Mouse (Mus musculus) myocyte (in vitro differentiated cells): Measurements from ENCODE around the gene Tdp1. TPM values are rescaled to one million over a fixed set of nuclear protein-coding genes. Genes with fewer than 3 reads are reported as not detected.

Source experiments
- H3K27me3 ChIP-seq: one replicate; pipeline ENCODE4 v1.6.1; 2011; ENCODE audit not compliant: control insufficient read depth, insufficient read depth, insufficient read length
- H3K36me3 ChIP-seq: one replicate; pipeline ENCODE4 v1.6.1; 2011; ENCODE audit not compliant: control insufficient read depth, insufficient read depth
- H3K4me2 ChIP-seq: one replicate; pipeline ENCODE4 v1.6.1; 2011; ENCODE audit warnings: low read depth, control low read depth
- H3K4me3 ChIP-seq: one replicate; pipeline ENCODE4 v1.5.1; 2011; ENCODE audit warnings: mild to moderate bottlenecking, control low read depth, moderate library complexity
- H3K79me2 ChIP-seq: one replicate; pipeline ENCODE4 v1.6.1; 2011; ENCODE audit not compliant: control insufficient read depth, insufficient read depth
- H3ac ChIP-seq: one replicate; pipeline ENCODE4 v1.6.1; 2011; ENCODE audit not compliant: control insufficient read depth, insufficient read length
- CEBPB ChIP-seq: IDR thresholded peaks from 2 replicates; pipeline ENCODE4 v1.6.1; 2011; ENCODE audit warnings: mild to moderate bottlenecking, moderate library complexity; ENCODE audit not compliant: poor library complexity, insufficient read depth, severe bottlenecking
- E2F4 ChIP-seq: IDR thresholded peaks from one replicate; pipeline ENCODE4 v1.6.1; 2011; ENCODE audit warnings: mild to moderate bottlenecking, control low read depth, moderate library complexity; ENCODE audit not compliant: insufficient read depth
- MAX ChIP-seq: IDR thresholded peaks from one replicate; pipeline ENCODE4 v1.6.1; 2011; ENCODE audit warnings: low read depth, mild to moderate bottlenecking, control low read depth
- MYOD1 ChIP-seq, 3 experiments: IDR thresholded peaks; one replicate each; pipeline ENCODE4 v1.6.1; 2011; ENCODE audit warnings: control low read depth in 2 of 3, low read depth in 2 of 3, mild to moderate bottlenecking in 2 of 3, moderate library complexity in 1 of 3; ENCODE audit not compliant: insufficient read length in 2 of 3, control insufficient read depth in 1 of 3
- MYOG ChIP-seq, 3 experiments: IDR thresholded peaks; one replicate each; pipeline ENCODE4 v1.6.1; 2011; ENCODE audit warnings: control low read depth in 2 of 3, low read depth in 2 of 3, mild to moderate bottlenecking in 2 of 3; ENCODE audit not compliant: insufficient read length in 2 of 3, control insufficient read depth in 1 of 3, insufficient read depth in 1 of 3
- POLR2A ChIP-seq: IDR thresholded peaks from one replicate; pipeline ENCODE4 v1.6.1; 2011; ENCODE audit warnings: low read depth, mild to moderate bottlenecking, control low read depth, moderate library complexity; ENCODE audit not compliant: insufficient read length
- POLR2AphosphoS2 ChIP-seq: IDR thresholded peaks from one replicate; pipeline ENCODE4 v1.6.1; 2011; ENCODE audit warnings: low read depth, control low read depth; ENCODE audit not compliant: insufficient read length
- REST ChIP-seq: IDR thresholded peaks from one replicate; pipeline ENCODE4 v1.6.1; 2011; ENCODE audit warnings: mild to moderate bottlenecking, control low read depth, moderate library complexity; ENCODE audit not compliant: insufficient read depth, insufficient read length
- SRF ChIP-seq: IDR thresholded peaks from one replicate; pipeline ENCODE4 v1.6.1; 2011; ENCODE audit warnings: low read depth; ENCODE audit not compliant: control insufficient read depth, insufficient read length
- TCF12 ChIP-seq: IDR thresholded peaks from one replicate; pipeline ENCODE4 v1.6.1; 2011; ENCODE audit warnings: mild to moderate bottlenecking, control low read depth; ENCODE audit not compliant: poor library complexity, insufficient read depth, severe bottlenecking
- TCF3 ChIP-seq: IDR thresholded peaks from one replicate; pipeline ENCODE4 v1.6.1; 2011; ENCODE audit warnings: low read depth, control low read depth; ENCODE audit not compliant: insufficient read length
- USF1 ChIP-seq: IDR thresholded peaks from one replicate; pipeline ENCODE4 v1.6.1; 2011; ENCODE audit warnings: low read depth, mild to moderate bottlenecking, control low read depth, moderate library complexity
- polyA plus RNA-seq: library from polyadenylated mRNA; unstranded; fragments of >200 nt; fragmentation: generic; extraction: Trizol; gene quantifications from one replicate; pipeline ENCODE4 v1.2.1, GENCODE M21; 2012; ENCODE audit warnings: missing spikeins

The Tdp1 gene
- polyA plus RNA-seq, 1 experiment, result 32.2 TPM

DNA sequence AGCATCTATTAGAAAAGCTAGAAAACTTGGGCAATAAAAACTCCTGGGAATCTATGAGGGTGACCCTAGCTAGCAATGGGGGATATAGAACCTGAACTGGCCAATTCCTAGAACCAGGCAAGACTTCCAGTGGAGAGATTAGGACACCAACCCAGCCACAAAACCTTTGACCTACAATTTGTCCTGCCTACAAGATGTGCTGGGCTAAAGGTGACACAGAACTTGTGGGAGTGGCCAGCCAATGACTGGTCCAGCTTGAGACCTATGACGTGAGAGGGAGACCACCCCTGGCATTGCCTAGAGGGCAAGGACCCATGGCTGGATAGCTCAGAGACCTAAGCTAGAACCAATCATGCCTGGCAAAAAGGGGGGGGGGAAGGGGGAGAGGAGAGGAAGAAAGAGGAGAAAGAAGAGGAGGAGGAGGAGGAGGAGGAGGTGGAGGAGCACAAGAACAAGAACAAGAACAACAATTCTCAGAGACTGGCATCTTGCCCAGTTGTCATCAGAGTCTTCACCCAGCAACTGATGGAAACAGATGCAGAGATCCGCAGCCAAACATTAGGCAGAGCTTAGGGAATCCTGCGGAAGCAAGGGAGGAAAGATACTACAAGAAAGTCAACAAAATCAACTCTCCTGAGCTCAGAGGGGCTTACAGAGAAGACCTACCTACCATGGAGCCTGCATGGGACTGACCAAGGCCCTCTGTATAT is 24.8 kb upstream of the Tdp1 start:
- no peaks in the 10 kb centered on the region for H3K79me2 ChIP-seq
- no peaks in the 10 kb centered on the region for H3K27me3 ChIP-seq
- no peak for TF ChIP-seq TCF3
- TF ChIP-seq MYOD1 (IDR thresholded peaks at IDR 0.05; ENCODE audit: control insufficient read depth in 1 of 3, insufficient read length in 2 of 3, low read depth in 2 of 3), result no peak
- no peak for TF ChIP-seq POLR2AphosphoS2
- TF ChIP-seq CEBPB, result no peak
- TF ChIP-seq REST, result no peak
- no peak for TF ChIP-seq MYOG (IDR thresholded peaks at IDR 0.05; ENCODE audit: control insufficient read depth in 1 of 3, insufficient read depth in 1 of 3, insufficient read length in 2 of 3, low read depth in 2 of 3)
- no peak for TF ChIP-seq POLR2A
- no peak for TF ChIP-seq TCF12
- no peak for TF ChIP-seq E2F4
- no peak for TF ChIP-seq USF1
- TF ChIP-seq MAX, result no peak
- TF ChIP-seq SRF, result no peak
- H3K36me3 ChIP-seq, result no peaks in the 10 kb centered on the region
- H3ac ChIP-seq, result no peak overlapping the region
- H3K4me2 ChIP-seq, result no peak overlapping the region
- H3K4me3 ChIP-seq, result no peak overlapping the region

DNA sequence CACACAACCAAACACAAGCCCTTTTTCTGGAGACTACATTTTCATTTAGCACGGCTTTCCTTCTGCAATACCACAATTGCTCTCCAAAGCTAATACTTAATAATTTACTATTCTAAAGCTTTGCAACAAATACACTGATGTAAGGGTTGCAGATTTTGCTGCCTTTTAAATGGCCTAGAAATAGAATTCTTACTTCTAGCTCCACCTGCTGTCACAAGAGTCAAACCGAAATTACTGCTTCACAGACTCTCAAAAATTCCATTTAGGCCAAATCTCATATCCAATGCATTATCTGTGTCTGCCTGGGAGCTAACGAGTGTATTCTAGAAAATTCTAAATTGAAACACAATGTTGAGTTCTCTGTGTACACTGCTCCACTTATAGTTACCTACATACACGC is 23.3 kb upstream of the Tdp1 start:
- TF ChIP-seq MYOD1 (IDR thresholded peaks at IDR 0.05; ENCODE audit: control insufficient read depth in 1 of 3, insufficient read length in 2 of 3, low read depth in 2 of 3) (no peak), REST (no peak), SRF (no peak), CEBPB (no peak), USF1 (no peak), MYOG (IDR thresholded peaks at IDR 0.05; ENCODE audit: control insufficient read depth in 1 of 3, insufficient read depth in 1 of 3, insufficient read length in 2 of 3, low read depth in 2 of 3) (no peak)
- H3K4me2 ChIP-seq, result no peak overlapping the region

GRCm38 (mm10) chr12:99864613-99865012 is 19.7 kb upstream of the Tdp1 start:
- H3K79me2 ChIP-seq, result no peaks in the 10 kb centered on the region

More for the DNA sequence above, 23.3 kb upstream of the Tdp1 start:
- Histone ChIP-seq H3K27me3 (no peaks in the 10 kb centered on the region), H3K4me3 (no peak overlapping the region), H3K36me3 (no peaks in the 10 kb centered on the region), H3ac (no peak overlapping the region), H3K79me2 (no peaks in the 10 kb centered on the region)

DNA sequence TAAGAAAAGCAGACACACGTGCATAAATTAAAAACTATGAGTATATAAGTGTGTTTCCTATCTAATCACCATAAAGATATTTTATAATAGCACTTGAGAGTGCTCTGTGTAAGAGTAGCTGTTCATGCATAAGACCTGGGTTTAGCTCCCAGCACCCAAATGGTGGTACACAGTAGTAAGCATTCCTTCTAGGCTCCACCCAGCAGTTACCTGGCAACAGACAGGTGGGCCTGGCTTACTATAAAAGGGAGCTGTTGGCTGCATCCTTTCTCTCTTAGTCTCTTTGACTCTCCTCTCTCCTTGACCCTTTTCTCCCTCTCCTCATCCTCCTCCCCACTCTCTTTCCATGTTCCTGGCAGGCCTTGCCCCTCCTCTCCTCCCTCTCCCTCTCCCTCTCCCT is 15.5 kb upstream of the Tdp1 start:
- Histone ChIP-seq H3K36me3 (no peaks in the 10 kb centered on the region), H3K79me2 (no peaks in the 10 kb centered on the region), H3K4me2 (no peak overlapping the region), H3K4me3 (no peak overlapping the region), H3ac (no peak overlapping the region), H3K27me3 (no peaks in the 10 kb centered on the region)
- no peak for TF ChIP-seq TCF3
- no peak for TF ChIP-seq REST
- no peak for TF ChIP-seq SRF
- TF ChIP-seq MYOD1 (IDR thresholded peaks at IDR 0.05; ENCODE audit: control insufficient read depth in 1 of 3, insufficient read length in 2 of 3, low read depth in 2 of 3), result no peak
- TF ChIP-seq TCF12, result no peak
- no peak for TF ChIP-seq MAX
- TF ChIP-seq CEBPB, result no peak
- no peak for TF ChIP-seq USF1
- TF ChIP-seq E2F4, result no peak
- TF ChIP-seq POLR2AphosphoS2, result no peak
- no peak for TF ChIP-seq MYOG (IDR thresholded peaks at IDR 0.05; ENCODE audit: control insufficient read depth in 1 of 3, insufficient read depth in 1 of 3, insufficient read length in 2 of 3, low read depth in 2 of 3)
- no peak for TF ChIP-seq POLR2A

More at GRCm38 (mm10) chr12:99864613-99865012, 19.7 kb upstream of the Tdp1 start:
- no peaks in the 10 kb centered on the region for H3K27me3 ChIP-seq
- no peak overlapping the region for H3ac ChIP-seq
- no peak overlapping the region for H3K4me3 ChIP-seq
- no peaks in the 10 kb centered on the region for H3K36me3 ChIP-seq
- TF ChIP-seq TCF12 (no peak), E2F4 (no peak), CEBPB (no peak), TCF3 (no peak), POLR2AphosphoS2 (no peak)
- no peak overlapping the region for H3K4me2 ChIP-seq

DNA sequence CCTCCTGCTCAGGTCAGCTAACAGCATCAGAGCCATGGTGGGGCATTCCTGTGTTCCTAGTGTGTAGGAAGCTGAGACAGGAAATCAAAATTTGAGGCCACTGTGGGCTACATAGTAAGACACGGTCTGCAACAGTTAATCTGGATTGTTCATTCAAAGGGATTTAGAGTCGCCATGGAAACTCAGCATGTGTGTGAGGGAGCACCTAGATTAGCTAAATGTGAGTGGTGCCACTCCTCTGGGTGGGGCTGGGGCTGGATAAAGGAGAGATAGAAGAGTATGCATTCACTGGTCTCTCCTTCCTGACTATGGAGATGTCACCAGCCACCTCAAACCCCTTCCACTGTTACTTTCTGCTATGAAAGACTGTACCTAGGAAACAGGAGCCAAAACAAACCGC is 10.9 kb upstream of the Tdp1 start:
- Histone ChIP-seq H3K79me2 (no peaks in the 10 kb centered on the region), H3K27me3 (no peaks in the 10 kb centered on the region), H3K4me3 (no peak overlapping the region), H3ac (no peak overlapping the region), H3K36me3 (no peaks in the 10 kb centered on the region), H3K4me2 (no peak overlapping the region)
- TF ChIP-seq TCF12 (no peak), CEBPB (no peak), REST (no peak), E2F4 (no peak), MYOG (IDR thresholded peaks at IDR 0.05; ENCODE audit: control insufficient read depth in 1 of 3, insufficient read depth in 1 of 3, insufficient read length in 2 of 3, low read depth in 2 of 3) (no peak), POLR2AphosphoS2 (no peak)
